Mouse (Mus musculus) c-Kit-positive CD71-positive TER-119-positive erythroid progenitor cells, embryonic 14.5 days (primary cell): ENCODE measurements around the gene Tagln3.

Experiments
- DNase-seq: peaks from one replicate; pipeline ENCODE4 v3.0.0-alpha.2; 2013; ENCODE audit warnings: low spot score

The Tagln3 gene

DNA sequence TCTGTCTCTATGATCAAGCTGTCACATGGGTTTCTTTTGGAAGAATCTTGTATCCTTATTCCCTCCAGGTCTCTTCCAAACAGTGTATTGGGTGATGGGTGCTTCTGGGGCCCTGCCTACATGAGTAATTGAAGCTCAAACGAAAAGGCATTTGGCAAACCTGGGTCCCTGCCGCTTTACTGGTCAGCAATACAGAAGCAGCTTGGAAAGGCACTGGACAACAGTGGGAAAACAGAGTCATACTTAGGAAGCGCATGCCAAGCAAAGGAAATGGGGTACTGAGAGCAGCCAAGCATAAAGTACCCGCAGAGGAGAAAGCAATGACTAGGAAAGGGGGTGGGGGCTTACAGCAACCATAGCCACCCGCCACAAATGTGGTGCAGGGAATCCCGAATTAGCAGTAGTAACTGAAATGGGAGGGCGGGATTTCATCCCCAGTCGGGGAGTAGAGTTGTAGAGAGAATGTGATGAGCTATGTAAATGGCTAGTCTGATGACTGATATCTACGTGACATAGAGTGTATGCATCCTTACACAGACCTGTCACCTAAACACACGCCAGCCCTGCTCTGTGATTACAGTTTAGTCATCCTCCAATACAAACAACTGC, 4.3 kb downstream of the Tagln3 start:
- no peak for DNase-seq

GRCm38 (mm10) chr16:45718296-45718695, 6.1 kb downstream of the Tagln3 start:
- DNase-seq = no peak

DNA sequence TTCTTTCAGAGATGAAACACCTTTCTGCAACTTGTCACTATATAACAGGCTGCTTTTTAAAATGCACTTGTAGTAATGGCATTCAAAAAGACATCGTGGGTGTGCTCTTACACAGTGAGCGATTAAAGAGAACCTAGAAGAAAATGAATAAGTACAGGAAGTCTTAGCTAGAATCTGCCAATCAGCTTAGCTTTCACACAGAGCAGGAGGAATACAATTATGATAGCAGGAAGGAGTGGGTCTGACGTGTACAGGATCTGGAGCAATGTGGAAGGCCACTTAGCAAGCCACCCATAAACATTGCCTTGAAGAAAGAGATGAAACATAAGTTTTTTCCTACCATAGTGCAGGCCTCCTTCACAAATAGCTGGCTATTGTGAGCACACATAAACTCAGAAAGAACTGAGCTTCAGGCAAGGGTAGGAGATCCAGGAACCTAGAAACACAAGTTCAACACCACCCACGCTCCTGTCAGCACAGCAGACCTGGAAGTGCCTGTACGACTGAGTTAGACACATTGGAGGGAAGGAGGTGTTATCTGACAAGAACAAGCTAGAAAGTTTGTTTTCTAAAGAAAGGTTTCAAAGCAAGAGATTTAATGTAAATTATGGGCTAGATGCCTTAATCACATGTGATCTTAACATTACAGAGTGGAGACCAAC, 9.8 kb downstream of the Tagln3 start:
- DNase-seq = no peak

DNA sequence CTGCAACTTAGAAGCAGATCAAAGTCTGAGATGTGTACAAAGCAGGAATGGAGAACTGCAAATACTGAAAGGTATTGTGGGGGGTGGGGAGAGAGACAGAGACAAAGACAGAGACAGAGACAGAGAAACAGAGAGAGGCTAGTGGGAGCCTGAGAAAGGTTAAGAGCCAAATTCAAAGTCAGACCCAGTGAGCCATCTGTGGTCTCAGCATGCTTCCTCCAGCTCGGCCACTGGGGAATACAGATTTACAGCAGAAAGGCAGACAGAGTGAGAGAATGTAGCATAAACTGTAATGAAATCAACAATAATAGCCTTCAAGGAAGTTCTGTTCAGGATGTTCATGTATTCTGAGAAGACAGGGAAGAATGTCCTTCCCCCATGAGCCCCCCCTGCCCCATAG, 10.5 kb downstream of the Tagln3 start:
- no peak for DNase-seq

DNA sequence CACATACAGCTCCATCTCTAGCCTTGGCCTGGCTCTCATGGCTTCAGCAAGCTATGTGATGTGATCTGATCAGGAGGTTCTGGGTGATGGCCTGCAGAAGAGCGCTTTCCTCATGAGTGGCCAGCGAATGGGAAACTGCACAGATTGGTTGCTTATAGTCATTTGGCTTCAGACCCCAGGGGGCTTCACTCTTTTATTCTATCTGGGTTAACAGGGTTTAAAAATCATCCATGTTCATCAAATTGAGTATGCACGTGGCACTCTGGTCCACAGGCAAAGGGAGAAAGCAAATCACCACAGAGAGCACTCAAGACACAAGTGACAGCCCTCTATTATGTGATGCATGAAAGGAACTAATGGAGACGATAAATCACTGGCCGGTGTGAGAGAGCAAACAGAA, 11.1 kb downstream of the Tagln3 start:
- no peak for DNase-seq

GRCm38 (mm10) chr16:45711263-45711662, 13.1 kb downstream of the Tagln3 start:
- DNase-seq = no peak

- DNase-seq = no peak
Measured at GRCm38 (mm10) chr16:45699301-45699700, 25.1 kb downstream of the Tagln3 start.

GRCm38 (mm10) chr16:45697996-45698395, 26.4 kb downstream of the Tagln3 start:
- no peak for DNase-seq

GRCm38 (mm10) chr16:45695445-45696160, 28.8 kb downstream of the Tagln3 start:
- no peak for DNase-seq

- DNase-seq = no peak
Measured at GRCm38 (mm10) chr16:45693558-45693957, 30.9 kb downstream of the Tagln3 start, which contains the start of gene Tmprss7. TSS of gene Tmprss7 (minus strand) at chr16:45693658.

- no peak for DNase-seq
Measured at GRCm38 (mm10) chr16:45692851-45693250, 31.6 kb downstream of the Tagln3 start.

GRCm38 (mm10) chr16:45690178-45690577, 34.2 kb downstream of the Tagln3 start:
- DNase-seq = no peak

GRCm38 (mm10) chr16:45686833-45687232, 37.6 kb downstream of the Tagln3 start:
- DNase-seq = no peak

- DNase-seq = no peak
Measured at GRCm38 (mm10) chr16:45685295-45685694, 39.1 kb downstream of the Tagln3 start.

DNA sequence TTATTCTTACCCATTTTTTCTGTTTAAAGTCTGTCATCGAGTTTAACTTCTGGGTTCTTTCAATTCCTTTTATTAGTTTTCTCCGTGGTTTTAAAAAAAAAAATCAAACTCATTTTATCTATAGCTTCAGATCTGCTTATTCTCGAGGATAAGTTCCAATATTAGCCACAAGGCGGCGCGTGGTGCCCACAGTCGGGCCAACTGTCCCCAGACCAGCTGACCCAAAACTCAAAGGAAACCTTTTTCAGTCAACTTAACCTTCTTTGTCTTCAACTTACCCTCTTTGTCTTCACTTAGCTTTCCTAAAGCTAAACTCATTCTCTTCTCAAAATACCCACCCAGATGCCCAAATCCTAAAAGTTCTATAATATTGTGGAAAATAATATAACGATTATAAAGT, 39.6 kb downstream of the Tagln3 start:
- DNase-seq = peak; percentile 12

- DNase-seq = no peak
Measured at GRCm38 (mm10) chr16:45676462-45676861, 47.9 kb downstream of the Tagln3 start.

- no peak for DNase-seq
Measured at GRCm38 (mm10) chr16:45670005-45670404, 54.4 kb downstream of the Tagln3 start.

- no peak for DNase-seq
Measured at GRCm38 (mm10) chr16:45668178-45668577, 56.2 kb downstream of the Tagln3 start.

DNA sequence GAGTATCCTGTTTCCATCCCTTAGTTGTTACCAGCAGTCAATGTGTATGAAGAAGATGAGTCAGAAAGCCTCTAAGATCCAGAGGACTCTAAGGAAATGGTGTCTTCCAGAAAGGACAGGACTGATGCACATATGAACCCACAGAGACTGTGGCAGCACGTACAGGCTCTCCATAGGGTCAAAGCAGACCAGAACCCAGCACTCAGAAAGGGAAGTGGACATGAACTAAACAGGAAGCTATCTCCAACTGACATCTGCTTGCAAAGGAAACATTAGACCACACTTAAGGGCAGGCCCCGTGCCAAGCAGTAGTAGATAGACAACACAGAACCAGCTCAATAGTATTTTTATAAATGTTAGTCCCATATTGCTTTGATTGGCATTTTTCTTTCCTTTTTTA, 58.3 kb downstream of the Tagln3 start:
- DNase-seq = no peak

DNA sequence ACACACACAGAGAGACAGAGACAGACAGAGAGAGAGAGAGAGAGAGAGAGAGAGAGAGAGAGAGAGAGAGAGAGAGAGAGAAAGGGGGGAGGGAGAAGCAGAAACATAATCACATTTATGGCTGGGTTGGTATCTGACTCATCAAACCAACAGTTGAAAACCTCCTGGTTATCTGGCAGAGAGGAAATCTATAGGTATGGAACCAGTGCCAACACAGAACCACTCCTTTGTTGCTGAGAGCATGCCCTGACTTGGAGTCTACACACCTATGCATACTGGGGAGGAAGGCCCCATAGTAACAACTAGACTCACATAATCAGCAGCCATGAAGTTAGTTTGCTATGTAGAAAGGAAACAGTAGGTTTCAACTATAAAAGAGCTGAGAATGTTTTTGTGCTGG, 62.0 kb downstream of the Tagln3 start:
- no peak for DNase-seq
